Mouse (Mus musculus) ES-Bruce4 (cell line): ENCODE results near the gene Ankar.

ENCODE experiments used
- CTCF ChIP-seq: IDR thresholded peaks from one replicate; pipeline ENCODE4 v1.8.1; 2011; ENCODE audit warnings: low read depth, low read length
- EP300 ChIP-seq: IDR thresholded peaks from 2 replicates; pipeline ENCODE4 v1.6.1; 2011; ENCODE audit warnings: low read depth, low read length; ENCODE audit not compliant: insufficient read depth
- POLR2A ChIP-seq: IDR thresholded peaks from one replicate; pipeline ENCODE4 v1.8.1; 2011; ENCODE audit warnings: low read length; ENCODE audit not compliant: insufficient read depth

- peak; percentile 30 for TF ChIP-seq CTCF
- TF ChIP-seq EP300: no peak
- TF ChIP-seq POLR2A: no peak
Measured at GRCm38 (mm10) chr1:72609887-72610877, 90.2 kb downstream of the Ankar start.
